ENCODE assay signal across 11 mouse cellular contexts in the genomic region with DNA sequence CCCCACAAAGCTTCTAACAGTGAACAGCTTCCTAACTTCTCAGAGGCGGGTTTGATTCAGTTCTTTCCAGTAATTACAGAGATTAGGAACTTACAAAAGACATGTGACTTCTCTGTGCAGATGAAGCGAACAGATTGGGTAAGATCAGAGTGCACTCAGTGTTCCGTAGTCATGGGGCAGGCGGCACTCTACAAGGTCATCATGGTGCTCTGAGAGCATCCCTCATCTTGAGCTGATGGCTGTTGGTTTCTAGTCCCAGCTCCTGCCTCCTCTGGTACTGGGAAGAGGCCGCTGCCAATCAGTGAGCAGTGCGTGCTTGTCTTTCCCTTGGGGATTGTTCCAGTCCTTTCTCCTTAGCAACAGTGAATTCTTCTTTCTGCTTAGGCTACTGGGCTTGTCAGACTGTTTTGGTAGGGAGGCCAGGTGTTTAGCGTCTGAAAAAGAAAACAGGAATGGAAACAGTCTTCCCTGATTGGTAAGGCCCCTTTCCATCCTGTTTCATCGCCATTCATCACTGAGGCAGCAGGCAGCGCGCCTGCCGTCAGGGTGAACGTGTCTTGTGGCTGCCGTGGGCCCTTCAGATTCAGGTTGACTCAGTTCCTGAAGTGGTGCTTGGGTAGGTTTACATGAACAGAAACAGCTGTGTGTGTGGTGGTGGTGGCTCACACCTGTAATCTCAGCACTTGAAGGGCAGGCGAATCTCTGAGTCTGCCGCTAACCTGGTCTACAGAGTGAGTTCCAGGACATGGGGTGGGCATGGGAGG. TPM values are rescaled to one million over a fixed set of nuclear protein-coding genes. Genes with fewer than 3 reads are reported as not detected.
A peak's percentile ranks its signal among the peaks of the same experiment; 100 is the strongest.
DNase-seq lines count a peak whose midpoint lies in the region; ATAC-seq lines count a peak whose summit lies in the region.
"Had no signal": no experiment of that assay in that cellular context is flagged by ENCODE, and none has a peak within 500 bp of the region (broad histone marks: within the 10 kb centered on the region; RNA-seq: fewer than 3 reads in every experiment).

No protein-coding gene starts in this region.

- peak; percentile 70 for ATAC-seq in CD4-positive, CD25-positive, alpha-beta regulatory T cell, adult 4 months
- ATAC-seq: forebrain, embryonic 16.5 days had no signal

- DNase-seq in lung, postnatal 36 days: peak; percentile 35
- DNase-seq in lung, postnatal 25 days (ENCODE audit: low spot score): no peak
- DNase-seq in induced T-regulatory cell, adult 2 months (ENCODE audit: low read depth): peak; percentile 90
- DNase-seq in thymus, postnatal 14 days: peak; percentile 66
- no peak for DNase-seq in c-Kit-positive CD71-positive TER-119-positive erythroid progenitor cells, embryonic 14.5 days (ENCODE audit: low spot score)
- no peak for DNase-seq in cerebellum, adult 9-10 months
- DNase-seq: cerebellum, adult 2 months; gastrocnemius, postnatal 14 days; kidney, postnatal 4 days had no signal

RNA-seq across cellular contexts. Expression of gene Lclat1, which starts 54.8 kb away (rescaled TPM):
- 10 to 100 TPM; 83.5 to 84.1 TPM for polyA plus RNA-seq in CD4-positive, CD25-positive, alpha-beta regulatory T cell, adult 4 months (2017; shearing (Covaris generic))

Comparison
In these comparisons a context has a peak if more than half of its experiments do, and no peak if none do; other contexts are left out.
1. DNase-seq: peak in lung, postnatal 36 days (single experiment), induced T-regulatory cell, adult 2 months (single experiment) and thymus, postnatal 14 days (single experiment); none in lung, postnatal 25 days (single experiment), c-Kit-positive CD71-positive TER-119-positive erythroid progenitor cells, embryonic 14.5 days (single experiment) and cerebellum, adult 9-10 months (single experiment).